Comparison of ENCODE assay signal across 26 mouse cellular contexts in the genomic region with DNA sequence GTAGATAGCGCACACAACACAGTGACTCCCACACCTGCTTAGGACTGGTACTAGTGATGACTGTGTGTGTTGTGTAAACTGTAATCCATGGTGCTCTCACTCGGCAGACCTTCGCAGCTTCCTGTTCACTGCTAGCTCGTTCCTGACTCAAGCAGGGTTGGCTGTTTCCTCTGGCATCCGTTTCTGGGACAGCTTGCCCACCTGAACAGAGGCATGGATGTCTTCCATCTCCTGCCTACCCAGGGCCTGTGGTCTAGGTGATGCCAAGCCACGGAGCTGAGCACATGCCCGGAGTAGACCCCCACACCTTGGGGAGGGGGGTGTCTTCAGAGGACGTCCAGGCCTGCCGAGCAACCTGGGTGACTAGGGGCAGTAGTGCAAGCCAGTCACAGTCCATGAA. TPM values are rescaled to one million over a fixed set of nuclear protein-coding genes. Genes with fewer than 3 reads are reported as not detected.
DNase-seq lines count a peak whose midpoint lies in the region; ATAC-seq lines count a peak whose summit lies in the region.
"Had no signal": no experiment of that assay in that cellular context is flagged by ENCODE, and none has a peak within 500 bp of the region (broad histone marks: within the 10 kb centered on the region; RNA-seq: fewer than 3 reads in every experiment).

No protein-coding gene starts in this region.

- H3K4me1 ChIP-seq in limb, embryonic 13.5 days: 0 out of 2 replicates have a peak, but pooled peaks cover 3% of the 10 kb centered on the region
- H3K4me1 ChIP-seq in limb, embryonic 10.5 days: peaks cover 18% of the 10 kb centered on the region
- H3K4me1 ChIP-seq: heart, embryonic 15.5 days had no signal

- peaks cover 34% of the 10 kb centered on the region for H3K27me3 ChIP-seq in limb, embryonic 13.5 days
- peaks cover 79% of the 10 kb centered on the region for H3K27me3 ChIP-seq in limb, embryonic 10.5 days (ENCODE audit: low read depth, poor library complexity, severe bottlenecking)

- no peak overlapping the region for H3K4me2 ChIP-seq in limb, embryonic 13.5 days (replicated peaks)
- H3K4me2 ChIP-seq: heart, embryonic 15.5 days; limb, embryonic 15.5 days had no signal

- H3K4me3 ChIP-seq in limb, embryonic 13.5 days: no peak overlapping the region
- no peak overlapping the region for H3K4me3 ChIP-seq in limb, embryonic 10.5 days
- H3K4me3 ChIP-seq: heart, embryonic 15.5 days; layer of hippocampus, adult 2 months; limb, embryonic 15.5 days; megakaryocyte, embryonic 14.5 days had no signal

- H3K9me3 ChIP-seq in limb, embryonic 13.5 days: no peaks in the 10 kb centered on the region
- H3K9me3 ChIP-seq in limb, embryonic 10.5 days (replicated peaks): no peaks in the 10 kb centered on the region
- H3K9me3 ChIP-seq: heart, embryonic 15.5 days; limb, embryonic 15.5 days; megakaryocyte, embryonic 14.5 days had no signal

- no peaks in the 10 kb centered on the region for H3K36me3 ChIP-seq in limb, embryonic 13.5 days
- no peaks in the 10 kb centered on the region for H3K36me3 ChIP-seq in limb, embryonic 10.5 days
- H3K36me3 ChIP-seq: heart, embryonic 15.5 days; limb, embryonic 15.5 days had no signal

- no peak for ATAC-seq in limb, embryonic 13.5 days (ENCODE audit: low FRiP score, low read depth)
- ATAC-seq in megakaryocyte-erythroid progenitor cell, adult 5-6 weeks (replicated peaks; ENCODE audit: low FRiP score, low TSS enrichment, poor library complexity, severe bottlenecking): 0 out of 2 replicates have a peak, but pooled peaks have one; percentile 5
- ATAC-seq: inflammation-experienced regulatory T-cells, adult 6 months; liver, postnatal 0 days had no signal

- 0 out of 2 replicates have a peak overlapping the region, but pooled peaks have one; percentile 13 for H3K9ac ChIP-seq in limb, embryonic 13.5 days
- H3K9ac ChIP-seq: heart, embryonic 15.5 days; limb, embryonic 15.5 days; liver, postnatal 0 days had no signal

- 71% methylated on average over 9 of the region's 9 CpGs for WGBS in limb, embryonic 13.5 days
- 81% methylated on average over 9 of the region's 9 CpGs for WGBS in limb, embryonic 10.5 days

- H3K27ac ChIP-seq in limb, embryonic 13.5 days: no peak overlapping the region
- no peak overlapping the region for H3K27ac ChIP-seq in limb, embryonic 10.5 days
- H3K27ac ChIP-seq: heart, embryonic 15.5 days; limb, embryonic 15.5 days had no signal

- peak; percentile 87 to 88 for DNase-seq in cerebellum, postnatal 10 days
- DNase-seq in cerebellum, adult 11 months: no peak
- no peak for DNase-seq in limb, embryonic 10.5 days (ENCODE audit: low spot score)
- peak; percentile 13 to 15 for DNase-seq in cerebellum, postnatal 36 days
- no peak for DNase-seq in lung, postnatal 4 days
- DNase-seq: adrenal gland, adult 2 months; B cell, adult 2 months; heart, adult 18-20 months; kidney, adult 2 months; kidney, postnatal 14 days; layer of hippocampus, postnatal 36 days; liver, postnatal 0 days; lung, postnatal 10 days; retina, postnatal 1 day; right cerebral cortex, postnatal 4 days had no signal

RNA-seq across cellular contexts. Expression of a gene that starts 54.7 kb away (rescaled TPM):
- polyA plus RNA-seq in limb, embryonic 13.5 days (2015; fragmentation: Nextera tagmentation; extraction: Ambion mirVana): 0.14 and 0.32 TPM in 2 replicates
- polyA plus RNA-seq in limb, embryonic 10.5 days (2016; fragmentation: Nextera tagmentation; extraction: Ambion mirVana): 0.21 and 0.36 TPM in 2 replicates
- total RNA-seq in megakaryocyte-erythroid progenitor cell, adult 5-6 weeks (2014; fragmentation: Nextera tagmentation): not detected in 2 replicates
- not detected in 2 replicates for total RNA-seq in megakaryocyte-erythroid progenitor cell, adult 5-6 weeks (2017)
- total RNA-seq: adrenal gland, adult 2 months; gastrocnemius, adult 8-10 months; heart, adult 18-20 months; hematopoietic stem cell, adult 5-6 weeks had no signal
- polyA plus RNA-seq: adrenal gland, adult 2 months; heart, embryonic 15.5 days; inflammation-experienced regulatory T-cells, adult 6 months; liver, postnatal 0 days; stomach, embryonic 16.5 days; urinary bladder, adult 2 months had no signal

Comparison
In these comparisons a context has a peak if more than half of its experiments do, and no peak if none do; other contexts are left out.
1. DNase-seq: peak in cerebellum, postnatal 10 days (2 of 2) and cerebellum, postnatal 36 days (2 of 2); none in cerebellum, adult 11 months (single experiment), limb, embryonic 10.5 days (single experiment) and lung, postnatal 4 days (0 of 2).